Mouse (Mus musculus): ENCODE measurements at regions not wholly inside any gene's neighbourhood (a gene's known extent, or its start where the extent isn't known, plus 50 kb on each side); places are given as distances from the start of the nearest gene placed in this dataset.

- DNase-seq (ENCODE audit: low spot score): no peak
- ATAC-seq (replicated peaks; ENCODE audit: insufficient number of reproducible peaks, low FRiP score, low TSS enrichment, low read depth): no peak
These were observed 59.2 kb upstream of the Twist2 start for GRCm38 (mm10) chr1:91742031-91742430.

GRCm38 (mm10) chr1:91742914-91743313 is 58.3 kb upstream of the Twist2 start:
- DNase-seq (ENCODE audit: low spot score): peak; percentile 71
- ATAC-seq (replicated peaks; ENCODE audit: insufficient number of reproducible peaks, low FRiP score, low TSS enrichment, low read depth): no peak
- 52% methylated on average over 3 of the region's 3 CpGs for WGBS

More at GRCm38 (mm10) chr1:91742031-91742430, 59.2 kb upstream of the Twist2 start:
- 87% methylated on average over 7 of the region's 7 CpGs for WGBS
- no peaks in the 10 kb centered on the region for H3K9me3 ChIP-seq (replicated peaks; ENCODE audit: control insufficient read depth, low read length)
- H3K4me3 ChIP-seq (ENCODE audit: low read depth, low read length): no peak overlapping the region
- H3K4me1 ChIP-seq (ENCODE audit: control insufficient read depth, insufficient read depth, low read length): no peaks in the 10 kb centered on the region
- no peak overlapping the region for H3K4me2 ChIP-seq (ENCODE audit: low read depth, low read length)
- H3K27me3 ChIP-seq (ENCODE audit: control insufficient read depth, insufficient read depth, low read length): no peaks in the 10 kb centered on the region
- H3K9ac ChIP-seq (replicated peaks; ENCODE audit: low read length): no peak overlapping the region
- H3K27ac ChIP-seq (replicated peaks; ENCODE audit: low read depth, low read length): no peak overlapping the region
- H3K36me3 ChIP-seq (replicated peaks; ENCODE audit: control insufficient read depth, insufficient read depth, low read depth, low read length): no peaks in the 10 kb centered on the region

GRCm38 (mm10) chr1:91744076-91744475 is 57.2 kb upstream of the Twist2 start:
- H3K27ac ChIP-seq (replicated peaks; ENCODE audit: low read depth, low read length): no peak overlapping the region
- H3K9me3 ChIP-seq (replicated peaks; ENCODE audit: control insufficient read depth, low read length): no peaks in the 10 kb centered on the region
- ATAC-seq (replicated peaks; ENCODE audit: insufficient number of reproducible peaks, low FRiP score, low TSS enrichment, low read depth) (no peak), DNase-seq (ENCODE audit: low spot score) (no peak)
- H3K4me2 ChIP-seq (ENCODE audit: low read depth, low read length): no peak overlapping the region
- H3K4me1 ChIP-seq (ENCODE audit: control insufficient read depth, insufficient read depth, low read length): no peaks in the 10 kb centered on the region
- no peaks in the 10 kb centered on the region for H3K27me3 ChIP-seq (ENCODE audit: control insufficient read depth, insufficient read depth, low read length)
- no peak overlapping the region for H3K9ac ChIP-seq (replicated peaks; ENCODE audit: low read length)
- WGBS: 95% methylated on average over 3 of the region's 3 CpGs
- H3K36me3 ChIP-seq (replicated peaks; ENCODE audit: control insufficient read depth, insufficient read depth, low read depth, low read length): no peaks in the 10 kb centered on the region
- no peak overlapping the region for H3K4me3 ChIP-seq (ENCODE audit: low read depth, low read length)

More at GRCm38 (mm10) chr1:91742914-91743313, 58.3 kb upstream of the Twist2 start:
- no peaks in the 10 kb centered on the region for H3K27me3 ChIP-seq (ENCODE audit: control insufficient read depth, insufficient read depth, low read length)
- no peaks in the 10 kb centered on the region for H3K9me3 ChIP-seq (replicated peaks; ENCODE audit: control insufficient read depth, low read length)
- no peak overlapping the region for H3K27ac ChIP-seq (replicated peaks; ENCODE audit: low read depth, low read length)
- no peak overlapping the region for H3K4me3 ChIP-seq (ENCODE audit: low read depth, low read length)
- H3K36me3 ChIP-seq (replicated peaks; ENCODE audit: control insufficient read depth, insufficient read depth, low read depth, low read length): no peaks in the 10 kb centered on the region
- no peaks in the 10 kb centered on the region for H3K4me1 ChIP-seq (ENCODE audit: control insufficient read depth, insufficient read depth, low read length)
- H3K4me2 ChIP-seq (ENCODE audit: low read depth, low read length): no peak overlapping the region
- no peak overlapping the region for H3K9ac ChIP-seq (replicated peaks; ENCODE audit: low read length)

DNA sequence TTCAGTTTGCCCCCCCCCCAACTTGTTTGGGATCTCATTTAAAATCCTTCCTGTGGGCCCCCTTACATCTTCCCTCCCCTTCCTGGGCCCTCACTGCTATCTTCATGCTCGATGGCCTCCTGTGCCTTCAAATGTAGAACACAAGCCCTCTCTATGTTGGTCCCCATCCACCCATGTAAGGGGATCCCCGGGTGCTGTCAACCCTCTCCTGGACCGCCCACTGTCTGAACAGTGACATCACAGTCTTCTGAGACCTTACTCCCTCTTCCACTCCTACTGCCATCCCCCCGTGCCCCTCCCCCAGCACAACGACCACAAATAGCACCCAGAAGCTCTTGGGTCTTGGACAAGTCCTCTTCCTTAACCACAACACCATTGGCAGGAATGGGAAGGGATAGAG is 56.6 kb upstream of the Twist2 start:
- DNase-seq (ENCODE audit: low spot score) (no peak), ATAC-seq (replicated peaks; ENCODE audit: insufficient number of reproducible peaks, low FRiP score, low TSS enrichment, low read depth) (no peak)
- 88% methylated on average over 5 of the region's 5 CpGs for WGBS
- no peak overlapping the region for H3K27ac ChIP-seq (replicated peaks; ENCODE audit: low read depth, low read length)
- no peak overlapping the region for H3K4me2 ChIP-seq (ENCODE audit: low read depth, low read length)
- H3K9me3 ChIP-seq (replicated peaks; ENCODE audit: control insufficient read depth, low read length): no peaks in the 10 kb centered on the region
- H3K4me1 ChIP-seq (ENCODE audit: control insufficient read depth, insufficient read depth, low read length): no peaks in the 10 kb centered on the region
- H3K27me3 ChIP-seq (ENCODE audit: control insufficient read depth, insufficient read depth, low read length): no peaks in the 10 kb centered on the region
- no peaks in the 10 kb centered on the region for H3K36me3 ChIP-seq (replicated peaks; ENCODE audit: control insufficient read depth, insufficient read depth, low read depth, low read length)
- no peak overlapping the region for H3K4me3 ChIP-seq (ENCODE audit: low read depth, low read length)
- H3K9ac ChIP-seq (replicated peaks; ENCODE audit: low read length): no peak overlapping the region

DNA sequence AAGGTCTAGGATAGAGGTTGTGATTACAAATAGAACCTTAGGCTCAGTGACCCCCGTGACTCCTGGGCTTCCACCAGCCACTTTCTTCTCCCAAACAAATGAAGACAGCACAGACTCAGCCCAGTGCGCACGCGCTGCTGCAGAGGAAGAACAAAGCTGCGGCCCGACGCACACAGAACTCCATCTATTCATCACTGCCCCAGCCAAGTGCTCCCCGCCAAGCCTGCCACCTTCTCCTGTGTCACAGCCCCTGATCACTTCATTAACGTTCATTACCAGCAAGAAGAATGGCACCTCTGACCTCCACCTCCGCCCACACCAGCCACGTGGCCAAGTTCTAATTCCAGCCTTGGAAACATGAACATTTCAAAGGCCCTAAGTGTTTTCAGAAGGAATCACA is 53.7 kb upstream of the Twist2 start:
- ATAC-seq (replicated peaks; ENCODE audit: insufficient number of reproducible peaks, low FRiP score, low TSS enrichment, low read depth) (no peak), DNase-seq (ENCODE audit: low spot score) (no peak)
- no peak overlapping the region for H3K4me3 ChIP-seq (ENCODE audit: low read depth, low read length)
- H3K27me3 ChIP-seq (ENCODE audit: control insufficient read depth, insufficient read depth, low read length): no peaks in the 10 kb centered on the region
- H3K4me2 ChIP-seq (ENCODE audit: low read depth, low read length): no peak overlapping the region
- no peaks in the 10 kb centered on the region for H3K4me1 ChIP-seq (ENCODE audit: control insufficient read depth, insufficient read depth, low read length)
- H3K36me3 ChIP-seq (replicated peaks; ENCODE audit: control insufficient read depth, insufficient read depth, low read depth, low read length): no peaks in the 10 kb centered on the region
- H3K27ac ChIP-seq (replicated peaks; ENCODE audit: low read depth, low read length): no peak overlapping the region
- no peak overlapping the region for H3K9ac ChIP-seq (replicated peaks; ENCODE audit: low read length)
- 49% methylated on average over 11 of the region's 11 CpGs for WGBS
- no peaks in the 10 kb centered on the region for H3K9me3 ChIP-seq (replicated peaks; ENCODE audit: control insufficient read depth, low read length)
